ENCODE assay signal across 8 mouse cellular contexts in genomic region chr7:119793586-119794250, GRCm38 (mm10). TPM values are rescaled to one million over a fixed set of nuclear protein-coding genes. Genes with fewer than 3 reads are reported as not detected.
A peak's percentile ranks its signal among the peaks of the same experiment; 100 is the strongest.
DNase-seq lines count a peak whose midpoint lies in the region; ATAC-seq and TF ChIP-seq lines count a peak whose summit lies in the region.

Gene Rexo5 (plus strand): TSS chr7:119794006.
Gene Eri2 (minus strand): TSS chr7:119794058.

- under 1% methylated on average over 53 of the region's 53 CpGs for WGBS in heart, embryonic 10.5 days
- WGBS in kidney, embryonic 14.5 days, result under 1% methylated on average over 53 of the region's 53 CpGs
- under 1% methylated on average over 53 of the region's 53 CpGs for WGBS in liver, embryonic 11.5 days

- 0 out of 2 replicates have a peak within 1 kb of the TSS, but pooled peaks have one; percentile 16 for H3K27ac ChIP-seq in embryonic fibroblast, embryonic 13.5 days (ENCODE audit: insufficient read depth, low read length)
- H3K27ac ChIP-seq in heart, embryonic 10.5 days, result peak within 1 kb of the TSS; percentile 92
- peak within 1 kb of the TSS; percentile 79 for H3K27ac ChIP-seq in kidney, embryonic 14.5 days (ENCODE audit: low read depth, low read length)
- H3K27ac ChIP-seq in liver, embryonic 11.5 days (ENCODE audit: low read depth, low read length), result peak within 1 kb of the TSS; percentile 62

- H3K4me3 ChIP-seq in embryonic fibroblast, embryonic 13.5 days (ENCODE audit: insufficient read depth, low read length), result peak within 1 kb of the TSS; percentile 64
- H3K4me3 ChIP-seq in heart, embryonic 10.5 days, result peak within 1 kb of the TSS; percentile 76
- peak within 1 kb of the TSS; percentile 76 for H3K4me3 ChIP-seq in kidney, embryonic 14.5 days (ENCODE audit: low read length)
- H3K4me3 ChIP-seq in liver, embryonic 11.5 days (ENCODE audit: low read depth, low read length), result peak within 1 kb of the TSS; percentile 72
- peak within 1 kb of the TSS; percentile 96 for H3K4me3 ChIP-seq in myocyte

- peak; percentile 99 for ATAC-seq in kidney, embryonic 14.5 days (ENCODE audit: low FRiP score, low TSS enrichment)
- peak; percentile 98 for ATAC-seq in liver, embryonic 11.5 days (replicated peaks; ENCODE audit: low FRiP score)

- H3ac ChIP-seq in myocyte (ENCODE audit: control insufficient read depth, insufficient read length), result peak within 1 kb of the TSS; percentile 77

- H3K27me3 ChIP-seq in heart, embryonic 10.5 days (ENCODE audit: insufficient read depth, poor library complexity, severe bottlenecking), result no peaks in the 10 kb centered on the region
- H3K27me3 ChIP-seq in kidney, embryonic 14.5 days (ENCODE audit: control insufficient read depth, insufficient read depth, low read length), result no peaks in the 10 kb centered on the region
- no peaks in the 10 kb centered on the region for H3K27me3 ChIP-seq in liver, embryonic 11.5 days (replicated peaks; ENCODE audit: control insufficient read depth, insufficient read depth, low read length)
- no peaks in the 10 kb centered on the region for H3K27me3 ChIP-seq in myocyte (ENCODE audit: control insufficient read depth, insufficient read depth, insufficient read length)

- TF ChIP-seq CTCF in embryonic fibroblast, embryonic 13.5 days (IDR thresholded peaks at IDR 0.05; ENCODE audit: borderline replicate concordance, insufficient read depth, low read length), result no peak

- TF ChIP-seq POLR2A in embryonic fibroblast, embryonic 13.5 days (IDR thresholded peaks at IDR 0.05; ENCODE audit: low read depth, low read length), result peak; percentile 80
- peak; percentile 57 for TF ChIP-seq POLR2A in myocyte (IDR thresholded peaks at IDR 0.05; ENCODE audit: insufficient read length, low read depth)

- peak; percentile 89 for DNase-seq in CD4-positive helper T cell, adult 2 months (ENCODE audit: low read depth, low spot score)
- peak; percentile 72 for DNase-seq in brain, adult 2 months (ENCODE audit: low read depth, low spot score)
- DNase-seq in heart, embryonic 10.5 days (ENCODE audit: low spot score), result peak; percentile 96
- DNase-seq in liver, embryonic 11.5 days (ENCODE audit: low spot score), result peak; percentile 91
- peak; percentile 86 to 92 for DNase-seq in spleen, postnatal 4 days (ENCODE audit: low spot score in 2 of 2)

- H3K9me3 ChIP-seq in heart, embryonic 10.5 days, result no peaks in the 10 kb centered on the region
- no peaks in the 10 kb centered on the region for H3K9me3 ChIP-seq in kidney, embryonic 14.5 days (ENCODE audit: control insufficient read depth, low read length)
- no peaks in the 10 kb centered on the region for H3K9me3 ChIP-seq in liver, embryonic 11.5 days (ENCODE audit: control insufficient read depth, low read length)

- H3K36me3 ChIP-seq in heart, embryonic 10.5 days, result peaks cover 26% of the 10 kb centered on the region
- peaks cover 19% of the 10 kb centered on the region for H3K36me3 ChIP-seq in kidney, embryonic 14.5 days (ENCODE audit: control insufficient read depth, insufficient read depth, low read length)
- peaks cover 6% of the 10 kb centered on the region; the same call in 1 of the 2 replicates for H3K36me3 ChIP-seq in liver, embryonic 11.5 days (ENCODE audit: control insufficient read depth, insufficient read depth, low read length)
- H3K36me3 ChIP-seq in myocyte (ENCODE audit: control insufficient read depth, insufficient read depth), result peaks cover 10% of the 10 kb centered on the region

- H3K79me2 ChIP-seq in myocyte (ENCODE audit: control insufficient read depth, insufficient read depth), result peaks cover 8% of the 10 kb centered on the region

- H3K4me2 ChIP-seq in kidney, embryonic 14.5 days (replicated peaks; ENCODE audit: low read depth, low read length), result peak within 1 kb of the TSS; percentile 67
- H3K4me2 ChIP-seq in liver, embryonic 11.5 days, result peak within 1 kb of the TSS; percentile 66
- H3K4me2 ChIP-seq in myocyte (ENCODE audit: low read depth), result peak within 1 kb of the TSS; percentile 78

- H3K9ac ChIP-seq in kidney, embryonic 14.5 days (ENCODE audit: low read depth, low read length), result peak within 1 kb of the TSS; percentile 74
- H3K9ac ChIP-seq in liver, embryonic 11.5 days (ENCODE audit: low read depth, low read length), result peak within 1 kb of the TSS; percentile 79

- H3K4me1 ChIP-seq in embryonic fibroblast, embryonic 13.5 days (ENCODE audit: control insufficient read depth, insufficient read depth, low read length), result peaks cover 4% of the 10 kb centered on the region; the same call in 1 of the 2 replicates
- H3K4me1 ChIP-seq in heart, embryonic 10.5 days, result 0 out of 2 replicates have a peak, but pooled peaks cover 6% of the 10 kb centered on the region
- peaks cover 8% of the 10 kb centered on the region; the same call in 1 of the 2 replicates for H3K4me1 ChIP-seq in kidney, embryonic 14.5 days (ENCODE audit: control insufficient read depth, insufficient read depth, low read length)
- H3K4me1 ChIP-seq in liver, embryonic 11.5 days (replicated peaks; ENCODE audit: control insufficient read depth, insufficient read depth, low read length), result peaks cover 13% of the 10 kb centered on the region

TF ChIP-seq in myocyte, 11 proteins besides CTCF, POLR2A, EP300 and RAD21:
- TF ChIP-seq E2F4 (IDR thresholded peaks at IDR 0.05; ENCODE audit: insufficient read depth) (peak; percentile 94), MYOD1 (IDR thresholded peaks at IDR 0.05; ENCODE audit: control insufficient read depth in 1 of 3, insufficient read length in 2 of 3, low read depth in 2 of 3) (no peak)

RNA-seq across cellular contexts. Expression of gene Rexo5, which starts in this region (rescaled TPM):
- polyA plus RNA-seq in embryonic fibroblast, embryonic 13.5 days (2011; ENCODE audit: insufficient read length, low read depth, missing spikeins), result 16.2 and 16.4 TPM in 2 replicates
- polyA plus RNA-seq in heart, embryonic 10.5 days (2016; fragmentation: Nextera tagmentation; extraction: Ambion mirVana), result 21.2 and 23.5 TPM in 2 replicates
- 22.9 and 30.6 TPM in 2 replicates for polyA plus RNA-seq in kidney, embryonic 14.5 days (2014; fragmentation: Nextera tagmentation; extraction: Ambion mirVana)
- polyA plus RNA-seq in liver, embryonic 11.5 days (2014; fragmentation: Nextera tagmentation; extraction: Ambion mirVana), result 16.3 and 19.2 TPM in 2 replicates
- 3.3 TPM for polyA plus RNA-seq in myocyte (2012; fragmentation: generic; extraction: Trizol)

RNA-seq across cellular contexts. Expression of gene Eri2, which starts in this region (rescaled TPM):
- 14.2 and 18.8 TPM in 2 replicates for polyA plus RNA-seq in embryonic fibroblast, embryonic 13.5 days (2011; ENCODE audit: insufficient read length, low read depth, missing spikeins)
- 17.2 and 17.3 TPM in 2 replicates for polyA plus RNA-seq in heart, embryonic 10.5 days (2016; fragmentation: Nextera tagmentation; extraction: Ambion mirVana)
- 23.8 and 31.7 TPM in 2 replicates for polyA plus RNA-seq in kidney, embryonic 14.5 days (2014; fragmentation: Nextera tagmentation; extraction: Ambion mirVana)
- 22.6 and 24.5 TPM in 2 replicates for polyA plus RNA-seq in liver, embryonic 11.5 days (2014; fragmentation: Nextera tagmentation; extraction: Ambion mirVana)
- 1.7 TPM for polyA plus RNA-seq in myocyte (2012; fragmentation: generic; extraction: Trizol)

Comparison
In these comparisons a context has a peak if more than half of its experiments do, and no peak if none do; other contexts are left out.
1. Peak in every context shown above with its lines: DNase-seq, ATAC-seq, H3K4me3 ChIP-seq and H3K27ac ChIP-seq.
2. H3K27ac ChIP-seq: peak in every context shown above with its lines; median percentile 92 in heart, embryonic 10.5 days; 79 in kidney, embryonic 14.5 days; 62 in liver, embryonic 11.5 days; 16 in embryonic fibroblast, embryonic 13.5 days.